Mouse (Mus musculus): Measurements from ENCODE around the gene Arntl.

Arntl gene

DNA sequence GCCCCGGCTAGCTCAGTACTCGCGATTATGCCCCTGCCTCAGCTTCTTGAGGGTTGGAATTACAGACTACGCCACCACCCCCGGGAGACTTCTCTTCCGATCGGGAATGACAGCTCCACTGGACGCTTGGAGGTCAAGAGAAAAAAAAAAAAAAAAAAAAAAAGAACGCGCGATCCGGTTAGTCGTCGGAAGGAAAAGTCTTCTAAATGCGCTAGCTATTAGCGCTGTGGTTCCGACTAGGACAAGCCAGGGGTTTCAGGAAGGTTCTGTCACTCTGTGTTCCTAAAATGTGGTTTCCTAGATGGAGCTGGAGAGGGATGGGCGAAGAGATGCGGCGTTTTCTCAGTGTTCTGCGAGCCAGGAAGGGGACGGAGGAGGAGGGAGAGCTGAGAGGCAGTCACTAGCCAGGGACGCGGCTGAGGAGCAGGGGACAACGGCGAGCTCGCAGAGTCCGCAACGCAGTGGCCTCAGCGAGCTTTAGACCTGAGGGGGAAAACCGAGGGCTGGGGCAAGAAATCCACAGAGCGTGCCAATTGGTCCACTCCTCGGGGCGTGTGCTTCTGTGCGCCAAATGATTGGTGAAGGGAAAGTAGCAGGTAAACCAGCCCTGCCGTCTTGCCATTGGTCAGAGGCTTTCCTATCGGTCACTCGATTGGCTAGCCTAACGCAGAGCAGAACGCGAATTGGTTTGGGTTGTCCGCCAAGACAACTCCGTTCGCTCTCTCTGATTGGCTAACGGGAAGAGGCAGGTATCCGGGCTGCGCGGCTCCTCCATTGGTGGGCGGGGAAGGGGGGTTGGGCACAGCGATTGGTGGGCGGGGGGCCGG, at the start of gene Arntl:
Gene Arntl, plus strand, starts transcription at position 822 of the 827 bp plus-strand sequence.
- DNase-seq (ENCODE audit: low spot score in 2 of 2) = peak; percentile 81 to 91

DNA sequence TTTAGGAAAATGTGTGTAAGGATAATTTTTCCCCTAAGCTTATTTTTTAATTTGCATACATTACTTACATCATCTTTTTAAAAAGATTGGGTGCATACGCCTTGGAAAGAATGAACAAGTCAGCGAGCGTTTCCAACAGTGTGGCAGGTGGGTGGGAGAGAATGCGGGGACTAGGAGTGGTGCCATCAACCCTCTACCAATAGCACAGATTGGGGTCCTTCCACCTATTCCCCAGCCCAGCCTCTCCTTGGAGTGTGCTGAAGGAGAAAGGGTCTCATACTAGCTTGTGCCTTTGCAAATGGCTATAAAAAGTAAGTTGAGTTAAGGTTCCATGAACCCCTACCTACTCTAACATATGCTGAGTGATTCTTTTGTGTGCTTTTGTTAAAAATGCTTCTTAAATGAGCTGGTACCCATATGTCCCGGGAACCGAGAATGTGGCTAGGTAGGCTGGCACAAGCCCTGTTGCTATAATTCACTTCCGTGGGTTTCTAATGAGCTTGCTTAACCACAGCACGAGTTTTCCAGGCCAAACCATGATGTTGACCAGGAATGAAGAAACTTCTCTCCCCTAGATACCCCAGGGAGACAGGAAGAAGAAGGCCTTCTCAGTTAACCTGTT, 46.1 kb upstream of the Arntl start:
- no peak for DNase-seq (ENCODE audit: low spot score in 2 of 2)

DNA sequence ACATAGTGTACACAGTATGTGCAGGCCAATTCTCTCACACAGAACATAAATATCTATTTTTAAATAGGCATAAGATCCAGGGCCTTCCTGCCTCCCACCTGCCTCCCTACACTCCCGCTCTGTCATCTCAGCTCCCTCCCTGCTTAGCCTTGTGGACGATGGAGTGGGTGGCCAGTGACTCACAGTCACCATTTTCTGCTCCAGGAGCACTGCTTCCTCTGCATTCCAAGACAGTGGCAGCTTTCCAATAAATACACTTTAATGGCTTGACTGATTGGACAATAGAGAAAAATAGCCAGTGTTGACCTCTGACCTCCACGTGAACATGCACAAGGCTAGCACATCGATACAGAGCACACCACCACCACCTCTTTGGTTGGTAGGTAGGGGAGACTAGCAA, 42.5 kb upstream of the Arntl start:
- no peak for DNase-seq (ENCODE audit: low spot score in 2 of 2)

DNA sequence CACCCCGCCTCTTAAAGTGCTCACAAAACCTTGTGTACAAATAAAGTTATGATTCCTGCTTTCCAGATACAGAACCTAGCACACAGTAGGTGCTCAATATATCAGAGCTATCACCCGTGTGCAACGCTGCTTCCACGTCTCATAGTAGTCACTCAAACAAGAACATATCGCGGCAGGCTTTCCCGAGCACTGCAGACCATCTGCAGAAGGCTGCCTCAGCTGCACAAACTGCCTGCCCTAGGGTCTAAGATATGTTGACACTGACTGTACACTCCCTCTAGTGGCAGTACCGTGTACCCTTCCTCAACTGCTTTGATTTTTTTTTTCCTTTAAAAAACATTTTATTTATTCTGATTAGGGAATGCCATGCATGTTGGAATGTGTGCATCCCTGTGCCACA, 40.2 kb upstream of the Arntl start:
- no peak for DNase-seq (ENCODE audit: low spot score in 2 of 2)

DNA sequence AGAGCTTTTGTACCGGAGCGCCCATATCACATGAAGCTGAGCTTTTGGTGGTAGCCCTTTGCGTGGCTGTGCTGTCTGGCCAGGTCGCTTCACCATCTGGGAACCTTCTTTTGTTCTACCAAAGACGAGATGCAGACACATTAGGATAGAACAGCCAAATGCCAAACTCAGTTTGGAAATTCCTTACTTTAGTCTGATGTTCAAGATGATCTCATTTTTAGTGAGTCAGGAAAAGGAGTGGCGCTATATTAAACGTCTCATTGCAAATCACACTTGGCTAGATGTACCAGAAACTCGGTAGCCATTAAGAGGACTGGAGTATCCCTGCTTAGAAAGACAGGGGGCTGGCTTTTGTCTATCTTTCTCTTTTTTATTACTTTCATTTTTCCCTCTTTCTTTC, 38.7 kb upstream of the Arntl start:
- DNase-seq (ENCODE audit: low spot score in 2 of 2) = no peak

DNA sequence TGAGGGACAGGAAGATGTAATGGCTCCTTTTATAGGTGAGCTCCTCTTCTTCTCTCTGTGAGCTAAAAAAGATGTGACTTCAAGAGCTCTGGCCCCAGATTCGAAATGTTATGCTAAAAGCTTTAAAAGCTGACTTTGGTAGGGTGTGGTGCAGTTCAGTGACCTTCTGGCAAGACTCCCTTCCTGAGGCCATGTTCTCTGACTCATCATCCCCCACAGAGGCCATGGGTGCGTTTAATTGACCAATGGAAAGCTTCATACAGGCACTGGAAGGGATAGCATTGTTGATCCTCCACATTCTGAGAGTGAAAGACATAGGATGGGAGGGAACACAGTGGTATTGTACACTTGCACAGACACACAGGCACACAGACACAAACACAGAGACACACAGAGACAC, 34.8 kb upstream of the Arntl start:
- DNase-seq (ENCODE audit: low spot score in 2 of 2) = no peak

DNA sequence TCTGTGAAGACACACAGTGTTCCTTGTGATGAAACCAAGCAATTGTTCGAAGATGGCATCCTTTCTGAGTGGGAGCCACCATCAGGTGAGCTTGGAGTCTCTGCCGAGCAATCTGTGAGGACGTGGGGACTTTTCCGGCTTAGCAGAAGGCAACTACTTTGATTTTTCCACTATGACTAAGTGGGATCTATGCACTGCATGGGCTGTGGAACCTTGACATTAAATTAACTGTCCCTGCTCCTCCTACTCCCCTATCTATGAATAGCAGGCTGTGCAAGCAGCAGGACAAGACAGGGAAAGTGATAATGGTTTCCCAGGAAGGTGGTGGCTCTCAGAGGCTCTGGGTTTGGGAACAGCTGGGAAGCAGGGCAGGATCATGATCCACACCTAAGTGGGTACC, 31.8 kb upstream of the Arntl start:
- DNase-seq (ENCODE audit: low spot score in 2 of 2) = no peak

DNA sequence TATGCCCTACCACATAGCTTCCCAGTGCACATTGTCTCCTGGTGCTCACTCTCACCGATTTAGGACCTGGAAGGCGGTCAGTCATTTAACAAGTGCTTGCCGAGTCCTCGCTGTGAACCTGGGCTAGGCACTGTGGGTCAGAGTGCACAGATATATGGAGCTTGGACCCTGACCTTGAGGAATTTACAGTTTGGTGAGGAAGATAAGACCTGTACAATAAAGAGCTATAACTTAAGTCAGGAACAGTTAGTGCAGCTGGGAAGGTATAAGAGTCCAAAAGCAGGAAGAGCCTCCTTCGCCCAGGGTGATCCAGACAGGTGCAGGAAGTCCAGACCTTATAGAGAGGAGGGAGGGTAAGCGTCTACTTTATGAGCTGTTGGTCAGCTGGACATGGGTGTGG, 29.2 kb upstream of the Arntl start:
- DNase-seq (ENCODE audit: low spot score in 2 of 2) = no peak

DNA sequence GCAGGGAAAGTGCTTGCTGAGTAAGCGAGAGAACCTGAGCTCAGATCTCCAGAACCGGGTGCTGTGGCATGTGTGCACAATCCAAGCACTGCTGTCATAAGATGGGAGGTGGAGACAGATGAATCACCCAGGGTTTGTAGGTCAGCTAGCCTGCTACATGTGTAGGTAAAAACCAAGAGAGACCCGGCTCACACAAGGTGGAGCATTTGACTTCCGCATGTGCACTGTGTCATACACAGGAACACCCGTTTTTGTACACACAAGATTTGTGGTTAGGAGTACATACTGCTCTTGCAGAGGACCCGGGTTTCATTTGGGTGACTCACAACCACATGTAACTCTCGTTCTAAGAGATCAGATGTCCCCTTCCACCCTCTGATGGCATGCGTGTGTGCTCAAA, 23.5 kb upstream of the Arntl start:
- no peak for DNase-seq (ENCODE audit: low spot score in 2 of 2)

DNA sequence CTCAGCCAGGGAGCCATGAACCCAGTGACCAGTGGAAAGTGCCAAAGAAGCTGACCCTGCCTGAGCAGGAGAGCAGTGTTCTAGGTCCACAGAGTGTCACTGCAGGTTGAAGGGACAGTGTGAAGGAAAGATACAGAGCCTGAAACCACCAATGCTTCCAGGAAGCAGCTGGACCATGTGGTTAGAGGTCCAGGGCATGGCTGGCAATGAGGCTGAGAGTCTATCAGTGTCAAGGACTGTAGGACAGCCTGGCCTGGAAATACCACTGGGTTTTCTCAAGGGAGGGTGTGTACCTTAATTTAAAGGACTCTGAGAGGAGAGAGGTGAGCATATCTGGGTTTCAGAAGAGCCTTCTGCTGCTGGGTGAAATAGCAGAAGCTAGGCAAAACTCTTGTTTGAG, 22.2 kb upstream of the Arntl start:
- DNase-seq (ENCODE audit: low spot score in 2 of 2) = no peak

DNA sequence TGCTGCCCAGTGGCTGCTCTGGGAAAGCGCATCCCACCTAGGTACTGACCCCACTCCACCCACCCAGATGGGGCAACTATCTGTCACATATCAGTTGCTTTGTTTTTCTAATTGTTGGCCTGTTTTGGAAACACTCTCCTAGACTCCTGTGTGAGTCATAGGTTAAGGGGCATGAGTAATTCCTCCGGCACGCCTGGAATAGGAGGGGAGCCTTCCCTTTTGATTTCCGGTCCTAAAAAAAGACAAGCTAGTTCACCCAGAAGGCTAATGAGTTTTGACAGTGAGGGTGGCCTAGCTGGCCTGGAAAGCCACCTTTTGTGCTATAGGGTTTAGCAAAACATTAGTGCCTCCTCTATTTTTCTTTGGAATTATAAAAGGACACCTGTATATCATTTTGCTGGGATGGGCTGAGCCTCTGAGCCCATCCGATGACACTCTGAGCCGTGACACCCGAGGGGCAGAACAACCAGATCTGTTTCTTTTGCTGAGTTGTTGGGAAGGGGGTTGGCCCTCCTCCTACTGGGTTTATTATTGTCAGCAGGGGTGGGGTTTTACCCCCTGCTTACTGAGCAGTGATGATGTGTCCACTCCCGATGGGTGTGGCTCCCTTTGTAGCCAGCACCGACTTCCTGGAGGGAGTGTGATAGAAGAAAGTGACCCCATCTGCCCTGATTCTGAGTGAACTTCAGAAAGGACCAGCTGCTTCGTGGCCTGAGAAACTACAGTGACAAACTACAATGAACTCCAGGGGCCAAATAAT, 21.0 kb upstream of the Arntl start:
- DNase-seq (ENCODE audit: low spot score in 2 of 2) = no peak

DNA sequence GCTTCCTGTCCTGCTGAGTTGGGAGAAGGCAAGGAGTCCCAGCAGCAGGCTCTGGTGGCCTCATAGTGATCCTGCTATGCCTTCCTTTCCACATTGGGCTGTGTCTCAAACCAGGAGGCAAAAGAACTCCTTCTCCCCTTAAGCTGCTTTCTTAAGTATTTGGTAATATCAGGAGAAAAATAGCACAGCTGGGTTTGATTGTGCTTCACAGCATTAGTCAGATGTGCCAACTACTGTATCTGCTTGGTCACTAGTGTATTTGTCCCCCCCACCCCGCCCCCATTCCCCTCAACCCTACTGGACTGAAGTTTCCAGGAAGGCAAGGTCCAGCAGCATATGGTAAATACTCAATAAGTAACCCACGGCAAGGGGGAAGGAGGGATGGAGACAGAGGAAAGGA, 19.2 kb upstream of the Arntl start:
- DNase-seq (ENCODE audit: low spot score in 2 of 2) = no peak

DNA sequence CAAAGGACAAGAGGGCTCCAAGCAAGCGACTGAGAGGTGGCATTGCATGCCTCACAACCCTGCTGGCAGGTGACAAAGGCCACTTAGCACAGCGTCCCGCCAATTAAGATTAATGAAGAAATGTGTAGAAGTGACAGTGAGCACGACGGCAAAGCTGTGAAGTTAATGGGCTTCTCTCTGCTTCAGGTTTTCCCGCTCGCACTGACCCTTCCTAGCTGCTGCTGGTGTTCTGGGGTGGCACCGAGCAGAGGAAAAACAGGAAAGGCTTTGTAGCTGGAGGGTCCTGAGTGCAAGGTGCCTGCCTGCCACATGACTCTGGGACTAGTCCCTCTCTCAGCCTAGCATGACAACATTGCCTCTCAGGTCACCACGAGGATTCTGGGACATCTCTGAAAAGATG, 18.7 kb upstream of the Arntl start:
- no peak for DNase-seq (ENCODE audit: low spot score in 2 of 2)

DNA sequence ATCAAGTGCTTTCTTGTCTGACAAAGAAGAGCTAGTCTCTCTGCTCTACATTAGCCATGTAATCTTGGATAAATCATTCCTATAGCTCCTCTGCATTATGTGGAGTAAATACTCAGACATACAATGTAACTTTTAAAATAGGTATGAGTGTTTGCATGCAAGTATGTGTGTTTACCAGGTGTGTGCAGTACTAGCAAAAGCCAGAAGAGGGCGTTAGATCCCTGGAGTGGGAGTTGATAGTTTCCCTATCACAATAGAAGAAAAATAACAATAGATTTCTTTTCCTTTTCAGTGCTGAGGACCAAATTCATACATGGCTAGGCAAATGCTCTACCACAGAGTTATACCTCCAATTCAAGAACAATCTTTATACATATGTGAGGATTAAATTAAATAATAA, 15.5 kb upstream of the Arntl start:
- DNase-seq (ENCODE audit: low spot score in 2 of 2) = no peak

DNA sequence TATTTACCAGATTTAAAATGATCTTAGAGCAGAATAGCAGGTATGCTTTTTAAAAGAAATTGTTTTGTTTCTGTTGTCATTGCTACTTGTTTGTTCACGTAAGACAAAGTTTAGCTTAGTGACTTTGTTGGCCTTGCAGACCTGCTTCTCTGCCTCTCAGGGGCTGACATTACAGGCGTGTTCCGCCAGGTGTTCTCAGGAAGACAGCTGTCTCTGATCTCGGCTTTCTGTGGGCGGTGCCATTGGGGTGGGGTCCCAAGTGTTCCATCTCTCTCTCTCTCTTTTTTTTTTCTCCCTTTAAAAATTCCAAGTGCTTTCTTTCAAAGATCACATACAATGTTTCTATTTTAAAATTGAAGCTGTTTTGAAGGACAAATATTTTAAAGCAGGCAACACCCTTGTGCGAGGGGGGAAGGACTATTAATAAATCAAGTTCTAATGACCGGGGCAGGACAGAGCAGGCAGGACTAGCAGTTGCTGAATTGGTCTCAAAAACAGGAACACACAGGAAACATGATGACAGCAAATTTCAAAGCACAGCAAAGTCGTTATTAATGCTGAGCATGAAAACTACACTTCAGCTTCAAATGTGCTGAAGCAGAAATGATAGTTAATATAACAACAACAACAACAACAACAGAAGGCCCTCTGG, 14.4 kb upstream of the Arntl start:
- no peak for DNase-seq (ENCODE audit: low spot score in 2 of 2)

DNA sequence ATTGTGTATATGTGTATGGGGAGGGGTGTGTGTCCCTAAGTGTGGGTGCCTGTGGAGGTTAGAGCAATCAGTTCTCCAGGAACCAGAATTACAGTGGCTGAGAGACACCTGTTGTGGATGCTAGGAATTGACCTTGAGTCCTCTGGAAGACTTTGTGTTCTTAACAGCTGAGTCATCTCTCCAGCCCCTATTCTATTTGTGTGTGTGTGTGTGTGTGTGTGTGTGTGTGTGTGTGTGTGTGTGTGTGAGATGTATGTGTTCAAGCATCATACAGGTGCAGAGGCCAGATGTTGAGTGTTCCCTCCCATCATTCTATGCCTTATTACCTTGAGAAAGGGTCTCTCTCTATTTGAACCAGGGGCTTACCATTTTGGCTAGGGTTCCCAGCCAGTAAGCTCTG, 13.4 kb upstream of the Arntl start:
- no peak for DNase-seq (ENCODE audit: low spot score in 2 of 2)

DNA sequence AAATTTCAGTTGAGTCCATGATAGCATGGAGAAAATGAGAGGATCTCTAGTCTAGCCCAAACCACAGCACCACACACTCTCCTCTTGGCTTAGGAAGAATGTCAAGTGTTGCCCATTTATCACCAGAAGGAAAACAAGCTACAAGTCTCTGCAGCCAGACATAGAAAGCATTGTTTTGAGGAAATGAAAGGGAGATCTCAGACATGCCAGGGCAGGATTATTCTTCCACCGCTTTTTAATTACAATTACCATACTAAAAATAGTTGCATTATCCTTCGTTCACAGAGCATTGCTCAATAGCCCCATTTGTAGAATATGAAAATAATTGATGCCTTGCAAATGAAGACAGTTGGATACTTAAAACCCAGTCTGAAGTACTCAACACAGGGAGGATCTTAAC, 12.0 kb upstream of the Arntl start:
- no peak for DNase-seq (ENCODE audit: low spot score in 2 of 2)

DNA sequence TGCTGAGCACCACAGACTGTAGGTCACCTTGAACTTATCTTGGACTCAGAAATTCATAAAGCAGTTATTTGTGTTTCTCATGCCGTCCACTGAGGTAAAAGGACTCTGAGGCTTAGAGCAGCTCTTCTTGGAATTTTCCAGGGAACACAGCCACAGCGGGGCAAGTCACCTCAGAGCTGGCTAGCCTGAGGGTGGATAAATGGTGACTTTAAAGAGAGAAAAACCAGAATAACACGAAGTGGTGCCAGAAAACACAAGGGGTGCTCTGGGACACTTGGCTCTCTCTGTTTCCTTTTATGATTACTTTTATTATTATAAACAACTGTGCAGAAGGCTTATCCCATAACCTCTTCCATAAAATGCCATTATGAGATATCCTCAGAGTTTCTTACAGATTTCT, 11.1 kb upstream of the Arntl start:
- no peak for DNase-seq (ENCODE audit: low spot score in 2 of 2)

DNA sequence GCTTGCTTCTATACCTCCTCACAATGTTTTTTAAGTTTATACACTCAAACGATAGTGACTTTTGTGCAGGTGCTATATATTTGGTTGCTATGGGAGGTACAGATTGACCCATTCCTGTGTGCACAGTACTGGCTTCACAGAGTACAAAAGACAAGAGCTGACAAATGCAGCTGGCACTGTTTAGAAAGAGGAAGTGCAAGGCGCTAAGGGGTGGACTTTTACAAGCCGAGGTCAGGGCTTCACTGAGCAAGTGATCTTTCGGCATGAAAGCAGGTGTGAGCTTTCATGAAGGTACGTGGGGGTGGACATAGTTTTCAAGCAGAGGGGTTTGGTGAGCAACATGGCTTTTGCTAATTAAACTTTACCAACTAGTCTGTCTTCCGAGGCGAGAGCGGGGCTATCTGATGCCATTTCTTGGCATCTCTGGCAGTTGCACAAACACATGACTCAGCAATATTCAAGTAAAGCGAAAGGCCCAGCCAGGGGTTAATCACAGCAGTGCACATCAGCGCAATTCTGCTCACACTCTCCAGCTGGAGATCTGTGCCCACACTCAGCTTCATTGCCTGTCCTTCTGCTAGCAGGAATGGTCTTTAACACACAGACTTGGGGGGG, 10.0 kb upstream of the Arntl start:
- no peak for DNase-seq (ENCODE audit: low spot score in 2 of 2)

DNA sequence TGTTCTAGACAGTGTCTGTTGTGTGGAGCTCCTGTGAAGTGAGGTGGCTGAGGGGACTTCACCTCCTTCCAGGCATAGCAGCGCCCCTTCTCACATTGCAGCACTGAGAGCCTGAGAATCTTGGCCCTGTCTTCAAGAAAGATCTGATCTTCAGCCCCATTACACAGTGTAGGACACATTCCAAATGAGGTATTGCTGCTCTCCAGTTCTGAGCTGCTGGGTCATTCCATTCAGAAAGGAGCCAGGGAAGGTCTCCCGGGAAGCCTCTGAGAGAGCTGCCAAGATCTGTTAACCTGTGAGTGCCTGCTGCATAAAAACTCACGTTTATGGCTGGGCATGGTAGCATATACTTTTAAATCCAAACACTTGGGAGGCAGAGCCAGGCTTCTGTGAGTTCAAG, 5.7 kb upstream of the Arntl start:
- no peak for DNase-seq (ENCODE audit: low spot score in 2 of 2)

DNA sequence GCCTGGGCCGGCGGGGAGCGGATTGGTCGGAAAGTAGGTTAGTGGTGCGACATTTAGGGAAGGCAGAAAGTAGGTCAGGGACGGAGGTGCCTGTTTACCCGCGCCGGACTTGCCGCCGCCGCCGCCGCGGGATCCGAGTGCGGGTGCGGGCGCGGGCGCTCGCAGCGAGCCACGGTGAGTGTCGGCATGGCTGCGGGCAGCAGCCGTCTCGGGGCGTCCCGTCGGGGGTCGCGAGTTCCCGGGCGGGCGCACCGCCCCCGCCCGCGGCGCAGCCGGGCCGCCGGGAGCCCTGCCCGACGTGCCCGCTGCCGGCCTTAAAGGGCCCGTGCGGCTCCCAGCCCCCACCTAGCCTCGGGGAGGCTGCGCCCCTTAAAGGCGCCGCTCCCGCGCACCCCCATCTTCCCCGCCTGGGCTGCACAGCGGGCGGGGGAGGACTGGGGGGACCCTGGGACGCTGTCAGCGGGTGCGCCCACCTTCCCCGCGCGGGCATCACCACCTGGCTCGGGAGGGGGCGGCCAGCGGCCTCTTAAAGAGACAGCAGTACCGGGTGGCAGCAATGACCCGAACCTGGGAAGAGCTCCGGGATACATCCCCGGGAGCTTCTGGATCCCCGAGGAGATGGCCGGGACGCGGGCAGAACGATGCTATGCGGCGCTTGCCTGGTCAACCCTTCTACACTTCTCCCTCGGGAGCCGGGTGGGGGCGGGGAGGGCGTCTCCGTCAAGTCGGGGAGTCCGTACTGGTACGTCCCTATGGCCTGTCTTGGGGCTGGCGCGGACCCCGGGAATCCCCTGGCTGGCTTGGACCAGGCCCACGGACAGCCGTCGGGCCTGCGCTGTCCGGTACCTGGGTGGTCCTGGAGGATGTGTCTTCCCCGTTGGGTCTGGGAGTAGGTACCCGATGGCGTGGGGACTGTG, 464 bp downstream of the Arntl start:
- peak; percentile 52 for DNase-seq (ENCODE audit: low spot score in 2 of 2)

Data from frontal cortex, postnatal 25 days (tissue).